Mouse (Mus musculus) MEL (cell line): ENCODE data around the gene Rassf6. TPM values are rescaled to one million over a fixed set of nuclear protein-coding genes. Genes with fewer than 3 reads are reported as not detected.

Experiments
- DNase-seq: peaks from one replicate; pipeline ENCODE4 v3.0.0; 2011; ENCODE audit warnings: low read depth, low spot score
- H3K27ac ChIP-seq: 2 replicates; pipeline ENCODE4 v1.5.1; 2012; ENCODE audit warnings: low read depth, mild to moderate bottlenecking, control low read depth, low read length, moderate library complexity; ENCODE audit not compliant: control insufficient read depth
- H3K27me3 ChIP-seq, 2 experiments: fragments of 150-350 bp in 1 of 2; sonication (generic) in 1 of 2; 2 replicates each; pipeline ENCODE4 v1.6.1; 2012; ENCODE audit warnings: low read length in 2 of 2, mild to moderate bottlenecking in 2 of 2, improper control_type of control experiment in 1 of 2, moderate library complexity in 1 of 2; ENCODE audit not compliant: insufficient read depth in 2 of 2, control insufficient read depth in 1 of 2
- H3K36me3 ChIP-seq, 2 experiments: 2 replicates each; pipeline ENCODE4 v1.6.1; 2012 to 2014; ENCODE audit warnings: low read length in 2 of 2, improper control_type of control experiment in 1 of 2, inconsistent platforms in 1 of 2, mild to moderate bottlenecking in 1 of 2; ENCODE audit not compliant: insufficient read depth in 2 of 2, control insufficient read depth in 1 of 2
- H3K4me1 ChIP-seq, 2 experiments: fragments of 150-350 bp in 1 of 2; sonication (generic) in 1 of 2; 2 replicates each; pipeline ENCODE4 v1.6.1; 2012; ENCODE audit warnings: low read length in 2 of 2, improper control_type of control experiment in 1 of 2, mild to moderate bottlenecking in 1 of 2; ENCODE audit not compliant: insufficient read depth in 2 of 2, control insufficient read depth in 1 of 2
- H3K4me3 ChIP-seq, 2 experiments: fragments of 150-350 bp in 1 of 2; sonication (generic) in 1 of 2; 2 replicates each; pipeline ENCODE4 v1.5.1; 2012; ENCODE audit warnings: low read depth in 2 of 2, low read length in 2 of 2, mild to moderate bottlenecking in 2 of 2, moderate library complexity in 2 of 2, control low read depth in 1 of 2, improper control_type of control experiment in 1 of 2; ENCODE audit not compliant: control insufficient read depth in 1 of 2, insufficient read depth in 1 of 2
- H3K79me2 ChIP-seq: 2 replicates; pipeline ENCODE4 v1.6.1; 2012; ENCODE audit warnings: mild to moderate bottlenecking, low read length, moderate library complexity; ENCODE audit not compliant: control insufficient read depth, poor library complexity, insufficient read depth
- H3K9ac ChIP-seq: 2 replicates; pipeline ENCODE4 v1.6.1; 2012; ENCODE audit warnings: low read depth, mild to moderate bottlenecking, control low read depth, low read length, moderate library complexity; ENCODE audit not compliant: control insufficient read depth, poor library complexity, severe bottlenecking
- H3K9me3 ChIP-seq: fragments of 150-350 bp; sonication (generic); replicated peaks from 2 replicates; pipeline ENCODE4 v1.6.1; 2012; ENCODE audit warnings: mild to moderate bottlenecking, low read length, improper control_type of control experiment, moderate library complexity; ENCODE audit not compliant: insufficient read depth
- CHD2 ChIP-seq: IDR thresholded peaks from 2 replicates; pipeline ENCODE4 v1.6.1; 2011; ENCODE audit warnings: low read length, improper control_type of control experiment
- CTCF ChIP-seq, 3 experiments: IDR thresholded peaks in 2 of 3; conservative IDR thresholded peaks in 1 of 3; 2 replicates each; pipeline ENCODE4 v1.5.1; 2011 to 2012; ENCODE audit warnings: low read length in 3 of 3, low read depth in 2 of 3, mild to moderate bottlenecking in 2 of 3, improper control_type of control experiment in 1 of 3, inconsistent platforms in 1 of 3, mixed read lengths in 1 of 3, moderate library complexity in 1 of 3; ENCODE audit not compliant: control insufficient read depth in 1 of 3, insufficient read depth in 1 of 3, poor library complexity in 1 of 3, severe bottlenecking in 1 of 3
- GABPA ChIP-seq: IDR thresholded peaks from 2 replicates; pipeline ENCODE4 v1.6.1; 2012; ENCODE audit warnings: low read depth, mild to moderate bottlenecking, inconsistent platforms, low read length, improper control_type of control experiment, moderate library complexity
- GATA1 ChIP-seq: IDR thresholded peaks from 2 replicates; pipeline ENCODE4 v1.6.1; 2011; ENCODE audit warnings: low read depth, low read length, improper control_type of control experiment
- HCFC1 ChIP-seq: IDR thresholded peaks from 2 replicates; pipeline ENCODE4 v1.6.1; 2012; ENCODE audit warnings: low read depth, mild to moderate bottlenecking, inconsistent platforms, low read length, improper control_type of control experiment, moderate library complexity
- JUND ChIP-seq: IDR thresholded peaks from 2 replicates; pipeline ENCODE4 v1.6.1; 2011; ENCODE audit warnings: low read depth, mild to moderate bottlenecking, improper control_type of control experiment, low read length
- KAT2A ChIP-seq: conservative IDR thresholded peaks from 2 replicates; pipeline ENCODE4 v1.6.1; 2012; ENCODE audit warnings: low read depth, low read length, improper control_type of control experiment, inconsistent platforms
- MAX ChIP-seq: IDR thresholded peaks from 2 replicates; pipeline ENCODE4 v1.6.1; 2011; ENCODE audit warnings: low read length, improper control_type of control experiment
- MXI1 ChIP-seq: IDR thresholded peaks from 2 replicates; pipeline ENCODE4 v1.6.1; 2011; ENCODE audit warnings: mild to moderate bottlenecking, low read depth, low read length, improper control_type of control experiment
- MYB ChIP-seq: IDR thresholded peaks from 2 replicates; pipeline ENCODE4 v1.6.1; 2011; ENCODE audit warnings: mild to moderate bottlenecking, low read depth, low read length, improper control_type of control experiment
- MYC ChIP-seq: IDR thresholded peaks from 2 replicates; pipeline ENCODE4 v1.6.1; 2011; ENCODE audit warnings: low read depth, mild to moderate bottlenecking, low read length, improper control_type of control experiment, moderate library complexity
- NELFE ChIP-seq: IDR thresholded peaks from 2 replicates; pipeline ENCODE4 v1.6.1; 2011; ENCODE audit warnings: low read depth, low read length, improper control_type of control experiment
- POLR2AphosphoS2 ChIP-seq: IDR thresholded peaks from 2 replicates; pipeline ENCODE4 v1.6.1; 2011; ENCODE audit warnings: low read length, improper control_type of control experiment
- POLR2AphosphoS5 ChIP-seq: IDR thresholded peaks from 2 replicates; pipeline ENCODE4 v1.6.1; 2012; ENCODE audit warnings: low read depth, borderline replicate concordance, mild to moderate bottlenecking, inconsistent platforms, low read length, moderate library complexity, mixed read lengths
- RCOR1 ChIP-seq: IDR thresholded peaks from 2 replicates; pipeline ENCODE4 v1.6.1; 2012; ENCODE audit warnings: low read depth, mild to moderate bottlenecking, inconsistent platforms, low read length, improper control_type of control experiment
- SIN3A ChIP-seq: IDR thresholded peaks from 2 replicates; pipeline ENCODE4 v1.6.1; 2012; ENCODE audit warnings: low read length, improper control_type of control experiment, inconsistent platforms
- TAL1 ChIP-seq: IDR thresholded peaks from 2 replicates; pipeline ENCODE4 v1.6.1; 2012; ENCODE audit warnings: mild to moderate bottlenecking, inconsistent platforms, low read length, moderate library complexity, mixed read lengths
- TCF12 ChIP-seq: IDR thresholded peaks from 2 replicates; pipeline ENCODE4 v1.6.1; 2014; ENCODE audit warnings: low read depth, mild to moderate bottlenecking, inconsistent platforms, low read length, improper control_type of control experiment, moderate library complexity
- USF1 ChIP-seq: IDR thresholded peaks from 2 replicates; pipeline ENCODE4 v1.6.1; 2014; ENCODE audit warnings: low read depth, mild to moderate bottlenecking, inconsistent platforms, low read length, improper control_type of control experiment, moderate library complexity
- ZC3H11A ChIP-seq: IDR thresholded peaks from 2 replicates; pipeline ENCODE4 v1.6.1; 2012; ENCODE audit warnings: low read depth, mild to moderate bottlenecking, inconsistent platforms, low read length, improper control_type of control experiment
- ZNF384 ChIP-seq: IDR thresholded peaks from 2 replicates; pipeline ENCODE4 v1.6.1; 2012; ENCODE audit warnings: low read depth, mild to moderate bottlenecking, inconsistent platforms, low read length, improper control_type of control experiment
- polyA plus RNA-seq, 2 experiments: library from polyadenylated mRNA; stranded (reverse) in 1 of 2; unstranded in 1 of 2; fragments of >175 nt in 1 of 2; fragments of >200 nt in 1 of 2; gene quantifications; 2 replicates each; pipeline versions ENCODE4 v1.2.1 to v1.2.4; 2012; ENCODE audit warnings: low replicate concordance in 2 of 2, low read depth in 1 of 2; ENCODE audit not compliant: insufficient read length in 2 of 2, insufficient read depth in 1 of 2, missing spikeins in 1 of 2
- total RNA-seq: library from RNA; depleted of rRNA; stranded (reverse); fragments of 300-350 nt; gene quantifications from 2 replicates; pipeline ENCODE4 v1.2.3, GENCODE M21; 2012

Gene Rassf6
- total and polyA plus RNA-seq, 3 experiments: 0.39 TPM; not detected in 2

GRCm38 (mm10) chr5:90623209-90623608, 17.2 kb downstream of the Rassf6 start:
- H3K4me1 ChIP-seq: no peaks in the 10 kb centered on the region
- TF ChIP-seq CTCF (IDR thresholded peaks at IDR 0.05 in 2 of 3, conservative IDR thresholded peaks at IDR 0.05 in 1 of 3; ENCODE audit: control insufficient read depth in 1 of 3, insufficient read depth in 1 of 3, low read depth in 2 of 3, low read length in 3 of 3, poor library complexity in 1 of 3, severe bottlenecking in 1 of 3) (no peak), USF1 (no peak), CHD2 (no peak), TCF12 (no peak)
- DNase-seq: no peak

GRCm38 (mm10) chr5:90621726-90622125, 18.7 kb downstream of the Rassf6 start:
- Histone ChIP-seq H3K4me1 (no peaks in the 10 kb centered on the region), H3K9ac (no peak overlapping the region), H3K9me3 (no peaks in the 10 kb centered on the region), H3K27me3 (no peaks in the 10 kb centered on the region), H3K27ac (no peak overlapping the region), H3K79me2 (no peaks in the 10 kb centered on the region), H3K4me3 (no peak overlapping the region), H3K36me3 (no peaks in the 10 kb centered on the region)
- DNase-seq: no peak
- TF ChIP-seq MYC (no peak), TAL1 (no peak), GABPA (no peak), MAX (no peak), JUND (no peak), MYB (no peak), KAT2A (no peak), USF1 (no peak), HCFC1 (no peak), POLR2AphosphoS5 (no peak), CTCF (IDR thresholded peaks at IDR 0.05 in 2 of 3, conservative IDR thresholded peaks at IDR 0.05 in 1 of 3; ENCODE audit: control insufficient read depth in 1 of 3, insufficient read depth in 1 of 3, low read depth in 2 of 3, low read length in 3 of 3, poor library complexity in 1 of 3, severe bottlenecking in 1 of 3) (no peak), NELFE (no peak), ZNF384 (no peak), GATA1 (no peak)

More at GRCm38 (mm10) chr5:90623209-90623608, 17.2 kb downstream of the Rassf6 start:
- Histone ChIP-seq H3K9me3 (no peaks in the 10 kb centered on the region), H3K4me3 (no peak overlapping the region), H3K27me3 (no peaks in the 10 kb centered on the region; a peak in 1 of 4 replicates), H3K27ac (no peak overlapping the region), H3K36me3 (no peaks in the 10 kb centered on the region), H3K79me2 (no peaks in the 10 kb centered on the region), H3K9ac (no peak overlapping the region)

GRCm38 (mm10) chr5:90621316-90621715, 19.1 kb downstream of the Rassf6 start:
- no peak for TF ChIP-seq POLR2AphosphoS5
- no peak for TF ChIP-seq MXI1
- no peak for TF ChIP-seq MAX
- no peak for TF ChIP-seq ZNF384
- no peak for TF ChIP-seq SIN3A
- TF ChIP-seq KAT2A: no peak
- no peak for TF ChIP-seq CHD2
- no peak for TF ChIP-seq POLR2AphosphoS2
- TF ChIP-seq ZC3H11A: no peak
- TF ChIP-seq HCFC1: no peak
- no peak for TF ChIP-seq RCOR1
- H3K9ac ChIP-seq: no peak overlapping the region
- DNase-seq: no peak
- H3K27ac ChIP-seq: no peak overlapping the region
- H3K9me3 ChIP-seq: no peaks in the 10 kb centered on the region
- no peaks in the 10 kb centered on the region for H3K36me3 ChIP-seq
- no peaks in the 10 kb centered on the region for H3K27me3 ChIP-seq
- H3K4me3 ChIP-seq: no peak overlapping the region
- no peaks in the 10 kb centered on the region for H3K4me1 ChIP-seq
- H3K79me2 ChIP-seq: no peaks in the 10 kb centered on the region
